In genomic region chr1:189879212-189879611, GRCm38 (mm10) we compare ENCODE assay signal across 10 mouse cellular contexts. TPM values are rescaled to one million over a fixed set of nuclear protein-coding genes. Genes with fewer than 3 reads are reported as not detected.
A peak's percentile ranks its signal among the peaks of the same experiment; 100 is the strongest.
DNase-seq lines count a peak whose midpoint lies in the region; ATAC-seq and TF ChIP-seq lines count a peak whose summit lies in the region.
"Had no signal": no experiment of that assay in that cellular context is flagged by ENCODE, and none has a peak within 500 bp of the region (broad histone marks: within the 10 kb centered on the region; RNA-seq: fewer than 3 reads in every experiment).

No protein-coding gene starts in this region.

- H3K36me3 ChIP-seq in heart, embryonic 13.5 days: peaks cover 68% of the 10 kb centered on the region
- H3K36me3 ChIP-seq in lung, embryonic 15.5 days: no peaks in the 10 kb centered on the region
- H3K36me3 ChIP-seq in embryonic facial prominence, embryonic 13.5 days: peaks cover 32% of the 10 kb centered on the region
- H3K36me3 ChIP-seq in myocyte (ENCODE audit: control insufficient read depth, insufficient read depth): no peaks in the 10 kb centered on the region

- H3K4me3 ChIP-seq in heart, embryonic 13.5 days: no peak overlapping the region
- H3K4me3 ChIP-seq in lung, embryonic 15.5 days: no peak overlapping the region
- no peak overlapping the region for H3K4me3 ChIP-seq in embryonic facial prominence, embryonic 13.5 days
- no peak overlapping the region for H3K4me3 ChIP-seq in myocyte
- H3K4me3 ChIP-seq: forebrain, embryonic 10.5 days had no signal

- no peaks in the 10 kb centered on the region for H3K27me3 ChIP-seq in heart, embryonic 13.5 days (replicated peaks)
- no peaks in the 10 kb centered on the region for H3K27me3 ChIP-seq in lung, embryonic 15.5 days
- H3K27me3 ChIP-seq in embryonic facial prominence, embryonic 13.5 days: no peaks in the 10 kb centered on the region
- H3K27me3 ChIP-seq in myocyte (ENCODE audit: control insufficient read depth, insufficient read depth, insufficient read length): no peaks in the 10 kb centered on the region

- H3K79me2 ChIP-seq in myocyte (ENCODE audit: control insufficient read depth, insufficient read depth): no peaks in the 10 kb centered on the region

- 0 out of 2 replicates have a peak, but pooled peaks have one; percentile 5 for ATAC-seq in heart, embryonic 13.5 days (ENCODE audit: extremely low read depth, insufficient number of reproducible peaks, low FRiP score, low TSS enrichment)
- no peak for ATAC-seq in lung, embryonic 15.5 days (ENCODE audit: borderline replicate concordance, extremely low read depth, low FRiP score, low TSS enrichment)
- peak; percentile 27; the same call in 1 of the 2 replicates for ATAC-seq in embryonic facial prominence, embryonic 13.5 days (ENCODE audit: insufficient number of reproducible peaks, insufficient read depth, low FRiP score, low TSS enrichment, low read depth)

- no peak overlapping the region for H3K4me2 ChIP-seq in heart, embryonic 13.5 days
- H3K4me2 ChIP-seq in lung, embryonic 15.5 days: no peak overlapping the region
- no peak overlapping the region for H3K4me2 ChIP-seq in embryonic facial prominence, embryonic 13.5 days
- no peak overlapping the region for H3K4me2 ChIP-seq in myocyte (ENCODE audit: low read depth)
- H3K4me2 ChIP-seq: midbrain, embryonic 11.5 days had no signal

- H3K9ac ChIP-seq in heart, embryonic 13.5 days: peak overlapping the region; percentile 33; the same call in 1 of the 2 replicates
- no peak overlapping the region for H3K9ac ChIP-seq in lung, embryonic 15.5 days
- H3K9ac ChIP-seq in embryonic facial prominence, embryonic 13.5 days: no peak overlapping the region

- no peak for DNase-seq in heart, adult 18-20 months
- no peak for DNase-seq in lung, postnatal 14 days
- DNase-seq in ovary, adult 18-20 months (ENCODE audit: low spot score): no peak
- DNase-seq: retina, postnatal 1 day had no signal

- no peak for TF ChIP-seq POLR2A in myocyte (IDR thresholded peaks at IDR 0.05; ENCODE audit: insufficient read length, low read depth)

- H3K27ac ChIP-seq in heart, embryonic 13.5 days (replicated peaks): peak overlapping the region; percentile 79
- peak overlapping the region; percentile 18; the same call in 1 of the 2 replicates for H3K27ac ChIP-seq in lung, embryonic 15.5 days
- H3K27ac ChIP-seq in embryonic facial prominence, embryonic 13.5 days: no peak overlapping the region
- H3K27ac ChIP-seq: forebrain, embryonic 10.5 days had no signal

- H3ac ChIP-seq in myocyte (ENCODE audit: control insufficient read depth, insufficient read length): no peak overlapping the region

- peaks cover 69% of the 10 kb centered on the region for H3K4me1 ChIP-seq in heart, embryonic 13.5 days
- peaks cover 26% of the 10 kb centered on the region for H3K4me1 ChIP-seq in lung, embryonic 15.5 days
- H3K4me1 ChIP-seq in embryonic facial prominence, embryonic 13.5 days: peaks cover 16% of the 10 kb centered on the region

- 45% methylated on average over 2 of the region's 2 CpGs for WGBS in heart, embryonic 13.5 days
- WGBS in lung, embryonic 15.5 days: 55% methylated on average over 2 of the region's 2 CpGs
- 65% methylated on average over 2 of the region's 2 CpGs for WGBS in embryonic facial prominence, embryonic 13.5 days

- no peaks in the 10 kb centered on the region for H3K9me3 ChIP-seq in heart, embryonic 13.5 days
- no peaks in the 10 kb centered on the region for H3K9me3 ChIP-seq in lung, embryonic 15.5 days
- no peaks in the 10 kb centered on the region for H3K9me3 ChIP-seq in embryonic facial prominence, embryonic 13.5 days
- H3K9me3 ChIP-seq: forebrain, embryonic 10.5 days had no signal

TF ChIP-seq in myocyte, 11 proteins besides CTCF, POLR2A, EP300 and RAD21:
- TF ChIP-seq SRF (IDR thresholded peaks at IDR 0.05; ENCODE audit: control insufficient read depth, insufficient read length, low read depth) (no peak), POLR2AphosphoS2 (IDR thresholded peaks at IDR 0.05; ENCODE audit: insufficient read length, low read depth) (peak; percentile 40)
TF ChIP-seq in myocyte: peak in this region for 1.

RNA-seq across cellular contexts. Expression of gene Smyd2, which starts 43.0 kb away (rescaled TPM):
- 187 and 209 TPM in 2 replicates for polyA plus RNA-seq in heart, embryonic 13.5 days (2015; fragmentation: Nextera tagmentation; extraction: Ambion mirVana)
- total RNA-seq in heart, adult 18-20 months (2021): 100 to 1,000 TPM in 1 of 2 experiments, 10 to 100 TPM in 1; 92.9 to 112 TPM
- polyA plus RNA-seq in lung, embryonic 15.5 days (2015; fragmentation: Nextera tagmentation; extraction: Ambion mirVana): 98.5 and 99.1 TPM in 2 replicates
- 93.3 and 98.4 TPM in 2 replicates for polyA plus RNA-seq in embryonic facial prominence, embryonic 13.5 days (2015; fragmentation: Nextera tagmentation; extraction: Ambion mirVana)
- 57.7 TPM for polyA plus RNA-seq in myocyte (2012; fragmentation: generic; extraction: Trizol)
